Mouse (Mus musculus) embryonic fibroblast, embryonic 13.5 days (primary cell): ENCODE results near the gene Prl6a1. TPM values are rescaled to one million over a fixed set of nuclear protein-coding genes. Genes with fewer than 3 reads are reported as not detected.
A peak's percentile ranks its signal among the peaks of the same experiment; 100 is the strongest.

Experiments used
- H3K27ac ChIP-seq: 2 replicates; pipeline ENCODE4 v1.5.1; 2012; ENCODE audit warnings: low read length, control low read depth, inconsistent platforms; ENCODE audit not compliant: insufficient read depth
- H3K4me1 ChIP-seq: 2 replicates; pipeline ENCODE4 v1.6.1; 2011; ENCODE audit warnings: low read length; ENCODE audit not compliant: control insufficient read depth, insufficient read depth
- H3K4me3 ChIP-seq: 2 replicates; pipeline ENCODE4 v1.5.1; 2011; ENCODE audit warnings: mild to moderate bottlenecking, control low read depth, low read length; ENCODE audit not compliant: insufficient read depth
- CTCF ChIP-seq: IDR thresholded peaks from 2 replicates; pipeline ENCODE4 v1.5.1; 2011; ENCODE audit warnings: mild to moderate bottlenecking, control low read depth, low read length, moderate library complexity, borderline replicate concordance; ENCODE audit not compliant: insufficient read depth
- POLR2A ChIP-seq: IDR thresholded peaks from 2 replicates; pipeline ENCODE4 v1.6.1; 2011; ENCODE audit warnings: low read depth, mild to moderate bottlenecking, control low read depth, low read length, moderate library complexity
- polyA plus RNA-seq: library from polyadenylated mRNA; stranded (reverse); fragments of >200 nt; gene quantifications from 2 replicates; pipeline ENCODE4 v1.2.4, GENCODE M21; 2011; ENCODE audit warnings: low read depth; ENCODE audit not compliant: missing spikeins, insufficient read length

Gene Prl6a1
- not detected in 2 replicates for polyA plus RNA-seq

DNA sequence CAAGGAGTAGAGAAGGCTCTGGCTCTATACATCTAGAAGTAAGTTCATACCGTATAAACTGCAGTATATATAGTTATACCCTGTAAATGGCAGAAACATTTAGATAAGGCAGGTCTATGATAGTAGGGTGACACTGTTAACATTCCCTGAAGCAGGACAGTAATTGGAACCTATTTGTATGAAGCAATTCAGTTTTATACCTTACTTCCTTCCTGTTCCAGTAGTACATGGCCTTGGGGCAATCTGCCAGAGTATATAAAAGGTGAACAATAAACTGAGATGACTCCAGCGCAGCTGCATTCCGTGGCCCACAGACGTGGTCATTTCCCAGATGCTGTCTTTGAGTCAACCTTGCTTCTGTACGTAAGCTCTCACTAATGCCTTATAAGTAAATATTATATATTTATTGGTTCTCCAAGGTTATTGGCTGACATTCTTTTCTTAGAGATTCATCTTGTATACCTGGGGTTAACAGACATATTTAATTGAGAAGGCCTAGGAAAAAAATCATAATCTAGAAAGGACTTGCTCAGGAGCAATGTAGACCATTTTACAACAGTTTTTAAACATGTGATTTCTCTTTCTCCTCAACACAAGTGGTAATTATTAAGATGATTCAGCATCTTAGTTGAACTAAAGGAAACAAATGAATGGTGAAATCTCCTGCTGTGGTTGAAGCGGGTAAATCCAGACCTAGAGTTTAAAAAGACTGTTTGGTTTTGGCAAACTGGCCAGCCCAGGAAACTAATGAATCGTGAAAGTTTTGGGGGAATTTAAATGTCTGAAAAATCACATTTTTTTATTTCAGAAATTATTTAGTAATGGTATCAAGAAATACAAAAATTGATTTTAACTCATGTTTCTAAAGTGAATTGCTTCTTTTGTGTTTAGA is at the start of gene Prl6a1:
Gene Prl6a1 (plus strand): TSS at position 294 of the 892 bp plus-strand sequence.
- TF ChIP-seq POLR2A: no peak
- no peak for TF ChIP-seq CTCF
- Histone ChIP-seq H3K27ac (peak within 1 kb of the TSS; percentile 34; the same call in 1 of the 2 replicates), H3K4me1 (no peaks in the 10 kb centered on the region), H3K4me3 (no peak within 1 kb of the TSS)

DNA sequence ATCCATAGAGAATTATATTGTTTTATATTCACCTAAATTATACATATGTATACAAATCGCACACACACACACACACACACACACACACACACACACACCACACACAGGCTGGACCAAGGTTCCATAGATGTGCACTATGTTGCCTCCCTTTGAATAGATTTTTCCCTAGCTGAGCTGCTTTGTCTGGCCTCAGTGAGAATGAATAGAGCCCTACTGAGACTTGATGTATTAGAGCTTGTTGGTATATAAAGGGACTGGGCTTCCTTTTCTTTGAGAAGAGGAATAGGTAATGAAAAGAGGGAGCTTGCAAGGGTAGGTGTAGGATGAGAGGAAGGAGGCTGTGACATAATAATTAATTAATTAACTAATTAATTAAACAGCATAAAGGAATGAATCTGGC is 22.6 kb downstream of the Prl6a1 start:
- TF ChIP-seq CTCF: no peak
- TF ChIP-seq POLR2A: no peak
- no peak overlapping the region for H3K4me3 ChIP-seq
- H3K4me1 ChIP-seq: no peaks in the 10 kb centered on the region
- no peak overlapping the region for H3K27ac ChIP-seq

DNA sequence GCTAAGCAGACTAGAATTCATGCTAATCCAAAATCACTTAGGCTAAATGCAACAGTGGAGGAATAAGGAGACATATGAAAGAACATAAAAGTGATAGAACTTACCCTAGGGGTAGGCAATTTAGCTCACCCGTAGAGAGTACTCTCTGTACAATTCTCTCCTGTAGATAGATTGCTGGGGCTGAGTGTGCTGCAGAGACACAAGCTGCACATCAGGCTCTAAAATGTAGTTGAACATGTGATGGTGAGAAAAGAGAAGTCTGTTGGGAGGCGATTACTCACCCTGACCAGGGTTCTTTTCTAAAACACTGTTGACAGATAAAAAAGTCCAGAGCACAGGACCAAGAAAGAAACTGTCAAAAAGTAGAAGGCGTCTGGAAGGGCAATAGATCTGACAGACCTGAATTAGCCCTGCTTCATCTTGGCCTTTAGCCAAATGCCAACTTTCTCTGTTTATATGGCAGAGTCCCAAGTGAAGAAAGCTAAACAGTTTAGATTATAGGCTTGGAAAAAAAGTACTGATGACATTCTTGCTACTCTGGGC is 30.4 kb downstream of the Prl6a1 start:
- Histone ChIP-seq H3K4me3 (no peak overlapping the region), H3K27ac (no peak overlapping the region), H3K4me1 (no peaks in the 10 kb centered on the region)
- no peak for TF ChIP-seq CTCF
- TF ChIP-seq POLR2A: no peak

DNA sequence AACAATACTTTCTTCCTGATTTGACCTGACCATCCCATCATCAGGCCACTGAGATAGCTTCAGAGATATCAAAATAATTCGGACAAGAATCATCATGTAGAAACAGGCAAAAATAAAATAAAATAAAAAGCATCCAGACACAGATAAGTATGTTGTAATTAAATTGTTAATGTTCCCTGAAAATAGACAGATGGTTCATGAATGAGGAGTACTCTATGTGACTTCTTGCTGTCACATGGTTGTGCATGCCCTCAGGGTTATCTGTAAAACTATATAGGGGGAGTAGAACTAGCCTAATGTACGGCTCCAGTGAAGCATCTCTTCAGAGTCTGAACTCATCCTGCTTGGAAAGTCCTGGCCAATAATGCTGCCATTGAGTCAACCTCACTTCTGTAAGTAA is 32.9 kb downstream of the Prl6a1 start, which contains the start of gene Prl8a2:
Gene Prl8a2 (plus strand): TSS at position 301 of the 400 bp plus-strand sequence.
- Histone ChIP-seq H3K27ac (no peak within 1 kb of the TSS), H3K4me1 (no peaks in the 10 kb centered on the region), H3K4me3 (no peak within 1 kb of the TSS)
- TF ChIP-seq POLR2A: no peak
- TF ChIP-seq CTCF: no peak

Other genes with a start within 250 kb of the Prl6a1 start
- not detected in 2 replicates for gene Prl3d1, start 218.4 kb upstream of the Prl6a1 start, polyA plus RNA-seq
- not detected in 2 replicates for gene Prl3d2, start 190.9 kb upstream of the Prl6a1 start, polyA plus RNA-seq
- not detected in 2 replicates for gene Prl3d3, start 155.8 kb upstream of the Prl6a1 start, polyA plus RNA-seq
- not detected in 2 replicates for gene Prl3c1, start 116.0 kb upstream of the Prl6a1 start, polyA plus RNA-seq
- not detected in 2 replicates for gene Prl3b1, start 70.8 kb upstream of the Prl6a1 start, polyA plus RNA-seq
- 0.37 TPM in 1 of 2 replicates, not detected in the other for gene Prl3a1, start 53.2 kb upstream of the Prl6a1 start, polyA plus RNA-seq
- not detected in 2 replicates for gene Prl8a2, start 33.0 kb downstream of the Prl6a1 start, polyA plus RNA-seq
- gene Prl2b1, start 78.2 kb downstream of the Prl6a1 start, polyA plus RNA-seq: not detected in 2 replicates
- not detected in 2 replicates for gene Prl8a6, start 126.1 kb downstream of the Prl6a1 start, polyA plus RNA-seq
- not detected in 2 replicates for gene Prl8a8, start 200.6 kb downstream of the Prl6a1 start, polyA plus RNA-seq